8 mouse cellular contexts compared by ENCODE assay signal in genomic region chr11:110357756-110358551, GRCm38 (mm10). TPM values are rescaled to one million over a fixed set of nuclear protein-coding genes. Genes with fewer than 3 reads are reported as not detected.
DNase-seq lines count a peak whose midpoint lies in the region; ATAC-seq lines count a peak whose summit lies in the region.

No protein-coding gene starts in this region.

- no peaks in the 10 kb centered on the region for H3K4me1 ChIP-seq in midbrain, embryonic 11.5 days (ENCODE audit: control insufficient read depth, insufficient read depth, low read length)
- no peaks in the 10 kb centered on the region for H3K4me1 ChIP-seq in midbrain, embryonic 15.5 days

- 76% methylated on average over 16 of the region's 16 CpGs for WGBS in midbrain, embryonic 11.5 days
- WGBS in midbrain, embryonic 15.5 days: 78% methylated on average over 16 of the region's 16 CpGs

- H3K36me3 ChIP-seq in midbrain, embryonic 11.5 days (ENCODE audit: control insufficient read depth, insufficient read depth, low read length): no peaks in the 10 kb centered on the region
- H3K36me3 ChIP-seq in midbrain, embryonic 15.5 days (replicated peaks): no peaks in the 10 kb centered on the region

- no peak for ATAC-seq in cerebellum, adult (ENCODE audit: insufficient number of reproducible peaks, low FRiP score, low TSS enrichment)
- ATAC-seq in midbrain, embryonic 11.5 days (ENCODE audit: low FRiP score): no peak
- ATAC-seq in midbrain, embryonic 15.5 days (replicated peaks): no peak
- peak; percentile 92 for ATAC-seq in common myeloid progenitor, adult 5-6 weeks (replicated peaks; ENCODE audit: low read depth, poor library complexity, severe bottlenecking)

- H3K27ac ChIP-seq in midbrain, embryonic 11.5 days (ENCODE audit: low read depth, low read length): no peak overlapping the region
- H3K27ac ChIP-seq in midbrain, embryonic 15.5 days: no peak overlapping the region

- H3K9ac ChIP-seq in midbrain, embryonic 11.5 days (ENCODE audit: low read length): no peak overlapping the region
- H3K9ac ChIP-seq in midbrain, embryonic 15.5 days: no peak overlapping the region

- no peaks in the 10 kb centered on the region for H3K9me3 ChIP-seq in midbrain, embryonic 11.5 days (ENCODE audit: control insufficient read depth, low read length)
- H3K9me3 ChIP-seq in midbrain, embryonic 15.5 days: no peaks in the 10 kb centered on the region

- DNase-seq in cerebellum, adult 11 months: peak; percentile 10
- peak; percentile 82 for DNase-seq in midbrain, embryonic 11.5 days (ENCODE audit: low spot score, missing footprints)
- DNase-seq in layer of hippocampus, adult 11-12 months (ENCODE audit: low spot score): peak; percentile 69
- DNase-seq in lung, postnatal 36 days: peak; percentile 77
- DNase-seq in T-cell, adult 2 months (ENCODE audit: low spot score): no peak

- no peak overlapping the region for H3K4me2 ChIP-seq in midbrain, embryonic 11.5 days
- H3K4me2 ChIP-seq in midbrain, embryonic 15.5 days: no peak overlapping the region

- no peak overlapping the region for H3K4me3 ChIP-seq in midbrain, embryonic 11.5 days (ENCODE audit: low read depth, low read length)
- H3K4me3 ChIP-seq in midbrain, embryonic 15.5 days: no peak overlapping the region

- no peaks in the 10 kb centered on the region for H3K27me3 ChIP-seq in midbrain, embryonic 11.5 days (ENCODE audit: control insufficient read depth, insufficient read depth, low read length)
- no peaks in the 10 kb centered on the region for H3K27me3 ChIP-seq in midbrain, embryonic 15.5 days (replicated peaks)

RNA-seq across cellular contexts. Expression of gene Abca5, which starts 20.4 kb away (rescaled TPM):
- 3.2 and 4.2 TPM in 2 replicates for polyA plus RNA-seq in midbrain, embryonic 11.5 days (2014; fragmentation: Nextera tagmentation; extraction: Ambion mirVana)
- 9.4 and 9.6 TPM in 2 replicates for polyA plus RNA-seq in midbrain, embryonic 15.5 days (2015; fragmentation: Nextera tagmentation; extraction: Ambion mirVana)
- total RNA-seq in common myeloid progenitor, adult 5-6 weeks (2017): 0.49 and 2.7 TPM in 2 replicates

RNA-seq across cellular contexts. Expression of gene Map2k6, which starts 41.0 kb away (rescaled TPM):
- 37.1 and 38.7 TPM in 2 replicates for polyA plus RNA-seq in midbrain, embryonic 11.5 days (2014; fragmentation: Nextera tagmentation; extraction: Ambion mirVana)
- polyA plus RNA-seq in midbrain, embryonic 15.5 days (2015; fragmentation: Nextera tagmentation; extraction: Ambion mirVana): 23.9 and 24.0 TPM in 2 replicates
- total RNA-seq in common myeloid progenitor, adult 5-6 weeks (2017): 16.0 and 19.9 TPM in 2 replicates
